8 mouse cellular contexts compared by ENCODE assay signal in the genomic region with DNA sequence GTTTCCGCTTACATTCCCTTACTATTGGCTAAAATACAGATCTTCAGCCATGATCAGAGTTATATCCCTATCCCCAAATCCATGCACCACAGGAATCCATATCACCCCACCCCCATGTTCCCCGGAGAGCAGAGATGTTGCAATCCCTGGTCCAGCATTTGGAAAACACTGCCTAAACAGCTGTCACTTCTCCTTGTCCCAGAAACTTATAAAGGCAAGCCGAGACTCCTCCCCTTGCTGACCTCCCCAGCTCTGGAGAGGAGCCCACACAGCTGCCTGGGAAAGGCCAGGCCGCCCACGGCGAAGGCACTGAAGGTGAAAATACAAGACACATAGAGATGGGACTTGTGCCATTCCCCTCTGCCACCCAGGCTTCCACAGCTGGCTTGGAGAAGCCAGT. TPM values are rescaled to one million over a fixed set of nuclear protein-coding genes. Genes with fewer than 3 reads are reported as not detected.
DNase-seq lines count a peak whose midpoint lies in the region; ATAC-seq lines count a peak whose summit lies in the region.

No protein-coding gene starts in this region.

- no peaks in the 10 kb centered on the region for H3K36me3 ChIP-seq in heart, embryonic 16.5 days (ENCODE audit: control insufficient read depth, insufficient read depth)

- no peak overlapping the region for H3K9ac ChIP-seq in heart, embryonic 16.5 days (ENCODE audit: low read length)

- ATAC-seq in heart, embryonic 16.5 days (replicated peaks; ENCODE audit: extremely low read depth, insufficient read depth, low FRiP score) = 0 out of 2 replicates have a peak, but pooled peaks have one; percentile 50
- no peak for ATAC-seq in CD4-positive, CD25-positive, alpha-beta regulatory T cell, adult 4 months
- no peak for ATAC-seq in activated CD4-positive, CD25-positive, alpha-beta regulatory T cell, adult 4 months

- 70% methylated on average over 6 of the region's 6 CpGs for WGBS in heart, embryonic 16.5 days

- H3K9me3 ChIP-seq in heart, embryonic 16.5 days (replicated peaks; ENCODE audit: control insufficient read depth, low read length) = no peaks in the 10 kb centered on the region

- H3K27me3 ChIP-seq in heart, embryonic 16.5 days (ENCODE audit: control insufficient read depth, insufficient read depth, low read length) = no peaks in the 10 kb centered on the region

- DNase-seq in urinary bladder, postnatal 14 days (ENCODE audit: low spot score) = peak; percentile 77
- DNase-seq in urinary bladder, adult 2 months (ENCODE audit: low spot score) = no peak
- DNase-seq in kidney, postnatal 14 days = peak; percentile 85
- peak; percentile 80 for DNase-seq in ovary, postnatal 36 days (ENCODE audit: low spot score)
- no peak for DNase-seq in frontal cortex, postnatal 14 days (ENCODE audit: low spot score in 2 of 2)

- H3K4me2 ChIP-seq in heart, embryonic 16.5 days (ENCODE audit: low read depth, low read length) = no peak overlapping the region

- H3K27ac ChIP-seq in heart, embryonic 16.5 days (ENCODE audit: low read length) = no peak overlapping the region

- H3K4me3 ChIP-seq in heart, embryonic 16.5 days (ENCODE audit: low read length) = no peak overlapping the region

- H3K4me1 ChIP-seq in heart, embryonic 16.5 days (ENCODE audit: control insufficient read depth, insufficient read depth, low read length) = peaks cover 18% of the 10 kb centered on the region

RNA-seq across cellular contexts. Expression of a gene that starts 14.4 kb away (rescaled TPM):
- polyA plus RNA-seq in urinary bladder, adult 2 months (2012; rRNA removed) = 12.6 and 16.8 TPM in 2 replicates
- polyA plus RNA-seq in heart, embryonic 16.5 days (2015; fragmentation: Nextera tagmentation; extraction: Ambion mirVana) = 2.6 and 3.2 TPM in 2 replicates
- polyA plus RNA-seq in CD4-positive, CD25-positive, alpha-beta regulatory T cell, adult 4 months (2017; shearing (Covaris generic)) = 10 to 100 TPM in 1 of 2 experiments, 1 to 10 TPM in 1; 6.8 to 11.4 TPM
- 1 to 10 TPM; 3.5 to 3.7 TPM for polyA plus RNA-seq in activated CD4-positive, CD25-positive, alpha-beta regulatory T cell, adult 4 months (2017; shearing (Covaris generic))

RNA-seq across cellular contexts. Expression of a gene that starts 26.3 kb away (rescaled TPM):
- 11.6 and 15.2 TPM in 2 replicates for polyA plus RNA-seq in urinary bladder, adult 2 months (2012; rRNA removed)
- 0.37 and 0.41 TPM in 2 replicates for polyA plus RNA-seq in heart, embryonic 16.5 days (2015; fragmentation: Nextera tagmentation; extraction: Ambion mirVana)
- polyA plus RNA-seq in CD4-positive, CD25-positive, alpha-beta regulatory T cell, adult 4 months (2017; shearing (Covaris generic)) = under 1 TPM; 0.15 to 0.44 TPM
- under 1 TPM in 1 of 2 experiments, not detected in 1; 0.28 TPM for polyA plus RNA-seq in activated CD4-positive, CD25-positive, alpha-beta regulatory T cell, adult 4 months (2017; shearing (Covaris generic))

RNA-seq across cellular contexts. Expression of a gene that starts 58.7 kb away (rescaled TPM):
- polyA plus RNA-seq in urinary bladder, adult 2 months (2012; rRNA removed) = 5.8 and 6.2 TPM in 2 replicates
- 15.2 and 20.5 TPM in 2 replicates for polyA plus RNA-seq in heart, embryonic 16.5 days (2015; fragmentation: Nextera tagmentation; extraction: Ambion mirVana)
- polyA plus RNA-seq in CD4-positive, CD25-positive, alpha-beta regulatory T cell, adult 4 months (2017; shearing (Covaris generic)) = 10 to 100 TPM; 43.5 to 49.8 TPM
- polyA plus RNA-seq in activated CD4-positive, CD25-positive, alpha-beta regulatory T cell, adult 4 months (2017; shearing (Covaris generic)) = 10 to 100 TPM; 41.0 to 41.8 TPM

RNA-seq across cellular contexts. Expression of a gene that starts 59.2 kb away (rescaled TPM):
- polyA plus RNA-seq in urinary bladder, adult 2 months (2012; rRNA removed) = not detected in 2 replicates
- not detected in 2 replicates for polyA plus RNA-seq in heart, embryonic 16.5 days (2015; fragmentation: Nextera tagmentation; extraction: Ambion mirVana)
- not detected for polyA plus RNA-seq in CD4-positive, CD25-positive, alpha-beta regulatory T cell, adult 4 months (2017; shearing (Covaris generic))
- under 1 TPM in 1 of 2 experiments, not detected in 1; 0.33 TPM for polyA plus RNA-seq in activated CD4-positive, CD25-positive, alpha-beta regulatory T cell, adult 4 months (2017; shearing (Covaris generic))

Comparison
In these comparisons a context has a peak if more than half of its experiments do, and no peak if none do; other contexts are left out.
1. DNase-seq: peak in urinary bladder, postnatal 14 days (single experiment), kidney, postnatal 14 days (single experiment) and ovary, postnatal 36 days (single experiment); none in urinary bladder, adult 2 months (single experiment) and frontal cortex, postnatal 14 days (0 of 2).